Mouse (Mus musculus): Measurements from ENCODE around the gene Rnf113a2. TPM values are rescaled to one million over a fixed set of nuclear protein-coding genes. Genes with fewer than 3 reads are reported as not detected.

Gene Rnf113a2
- total RNA-seq, 2 experiments from 2014 or later, result 11.1 to 13.0 TPM

DNA sequence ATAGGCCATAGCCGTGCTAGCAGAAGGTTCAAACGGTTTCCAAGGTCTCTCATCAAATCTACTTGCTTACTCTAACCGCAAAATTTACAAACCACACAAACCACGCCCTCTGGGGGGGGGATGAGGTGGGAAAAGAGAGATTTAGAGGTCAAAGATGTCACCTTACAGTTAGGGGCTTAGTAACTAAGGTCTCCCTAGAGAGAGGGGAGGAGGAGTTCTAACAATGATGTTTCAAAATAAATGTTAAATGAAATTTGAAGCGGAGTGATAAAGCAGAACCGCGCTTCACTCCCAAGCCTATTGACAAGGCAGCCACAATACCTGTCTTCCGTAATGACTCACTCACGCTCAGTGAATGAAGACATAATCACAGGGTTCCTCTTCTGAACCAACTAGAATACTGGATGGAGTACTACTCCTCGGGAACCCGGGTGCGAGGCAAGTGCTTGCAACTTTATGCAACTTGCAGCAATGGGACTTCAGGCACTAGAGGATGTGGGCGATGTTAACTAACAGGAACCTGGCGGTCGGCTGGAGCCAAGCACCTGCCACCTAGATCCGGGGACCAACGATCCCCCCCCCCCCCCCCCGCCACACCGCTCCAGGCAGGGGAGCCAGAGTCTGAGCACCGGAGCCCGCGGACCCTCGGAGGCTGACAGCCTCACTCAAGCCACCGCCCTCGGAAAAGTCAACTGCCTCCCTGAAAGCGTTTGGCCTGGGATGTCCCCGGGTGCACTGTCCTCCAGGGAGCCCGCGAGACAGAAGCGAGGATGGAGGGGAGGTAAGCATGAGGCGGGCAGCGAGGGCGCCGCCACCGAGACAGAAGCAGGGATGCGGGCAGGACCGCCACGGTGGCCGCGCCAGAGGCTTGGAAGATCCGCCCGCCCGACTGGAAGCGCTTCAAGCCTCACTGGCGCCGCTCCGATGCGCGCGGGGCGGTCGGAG, 8.8 kb upstream of the Rnf113a2 start:
- DNase-seq (ENCODE audit: low spot score in 2 of 2), result peak; percentile 4 to 18

DNA sequence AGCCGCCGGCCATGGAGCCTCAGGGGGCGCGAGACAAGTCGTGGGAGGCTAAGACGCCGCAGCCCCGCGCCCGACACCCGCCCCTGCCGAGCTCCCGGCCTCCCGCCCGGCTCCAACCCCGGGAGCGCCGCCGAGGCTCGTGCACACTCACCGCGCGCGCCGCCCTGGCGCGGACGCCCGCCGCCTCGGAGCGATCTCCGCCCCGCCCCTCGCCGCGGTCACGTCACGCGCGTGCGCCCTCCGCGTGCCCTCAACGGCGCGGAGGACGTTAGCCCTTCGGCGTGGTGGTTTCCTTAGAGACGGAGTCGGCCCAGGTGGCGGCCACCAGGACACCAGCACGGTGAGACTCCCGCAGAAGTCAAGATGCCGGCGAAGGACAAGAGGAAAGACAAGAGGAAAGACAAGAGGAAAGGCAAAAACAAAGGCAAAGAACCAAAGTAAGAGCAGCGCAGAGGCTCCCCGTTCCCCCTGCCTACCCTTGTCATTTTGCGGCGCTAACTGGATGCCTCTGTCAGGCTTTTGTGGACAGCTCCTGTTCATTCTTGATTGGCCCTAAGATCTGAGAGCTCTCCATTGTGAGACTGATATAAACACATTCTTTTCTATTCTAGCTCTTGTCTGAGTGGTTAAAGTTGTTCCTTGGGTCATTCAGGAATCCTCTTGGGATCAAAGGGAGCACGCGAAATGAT, 8.0 kb upstream of the Rnf113a2 start, which contains the start of the genes Entpd5 and Bbof1:
Gene Entpd5, minus strand, starts transcription at position 211 of the 689 bp plus-strand sequence.
Gene Bbof1, plus strand, starts transcription at position 253 of the 689 bp plus-strand sequence.
- DNase-seq (ENCODE audit: low spot score in 2 of 2), result peak; percentile 88 to 95

DNA sequence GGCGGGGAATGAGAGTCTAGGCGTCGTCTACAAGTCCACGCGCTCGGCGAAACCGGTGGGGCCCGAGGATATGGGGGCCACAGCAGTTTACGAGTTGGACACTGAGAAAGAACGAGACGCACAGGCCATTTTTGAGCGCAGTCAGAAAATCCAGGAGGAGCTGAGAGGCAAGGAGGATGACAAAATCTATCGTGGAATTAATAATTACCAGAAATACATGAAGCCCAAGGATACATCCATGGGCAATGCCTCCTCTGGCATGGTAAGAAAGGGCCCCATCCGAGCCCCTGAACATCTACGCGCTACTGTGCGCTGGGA, 568 bp downstream of the Rnf113a2 start:
- DNase-seq (ENCODE audit: low spot score in 2 of 2), result no peak

DNA sequence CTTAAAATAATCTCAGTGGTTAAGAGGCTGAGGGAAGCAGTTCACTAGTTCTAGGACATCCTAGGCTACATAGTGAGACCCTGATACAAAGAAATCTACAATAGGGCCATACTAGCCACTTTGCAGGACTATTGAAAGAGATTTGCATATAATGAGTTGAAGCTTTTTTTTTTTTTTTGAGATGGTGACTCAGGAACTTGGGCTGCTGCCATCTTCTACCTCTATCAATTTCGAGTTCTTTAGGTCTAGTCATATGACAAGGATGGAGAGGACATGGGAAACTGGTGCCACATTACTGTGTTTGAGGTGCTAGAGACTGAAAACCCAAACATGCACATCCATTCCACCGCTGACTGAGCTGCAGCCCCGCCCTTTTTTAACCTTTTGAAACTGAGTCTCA, 7.0 kb downstream of the Rnf113a2 start:
- no peak for DNase-seq (ENCODE audit: low spot score in 2 of 2)

DNA sequence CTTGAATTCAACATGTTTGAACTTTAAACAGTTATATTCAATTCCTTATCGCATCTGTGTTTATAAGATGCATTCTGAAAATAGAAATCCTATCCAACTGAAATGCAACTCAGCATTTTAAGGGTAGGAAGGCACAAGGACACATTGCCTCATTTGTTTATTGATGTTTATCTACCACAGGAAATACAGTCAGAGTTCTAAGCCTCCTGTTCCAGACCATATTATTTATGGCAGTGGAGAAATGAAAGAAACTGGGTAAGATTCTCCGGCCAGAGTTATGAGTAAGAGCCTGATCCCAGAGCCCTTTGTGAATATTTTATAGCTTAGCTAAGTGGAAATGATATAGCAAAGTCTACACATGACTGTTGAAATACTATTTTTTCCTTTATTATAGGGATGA, 12.8 kb downstream of the Rnf113a2 start:
- DNase-seq (ENCODE audit: low spot score in 2 of 2), result no peak

GRCm38 (mm10) chr12:84438697-84439096, 21.7 kb downstream of the Rnf113a2 start:
- no peak for DNase-seq (ENCODE audit: low spot score in 2 of 2)

GRCm38 (mm10) chr12:84442526-84442925, 25.5 kb downstream of the Rnf113a2 start:
- no peak for DNase-seq (ENCODE audit: low spot score in 2 of 2)

- no peak for DNase-seq (ENCODE audit: low spot score in 2 of 2)
Measured at GRCm38 (mm10) chr12:84447386-84447785, 30.4 kb downstream of the Rnf113a2 start.

DNA sequence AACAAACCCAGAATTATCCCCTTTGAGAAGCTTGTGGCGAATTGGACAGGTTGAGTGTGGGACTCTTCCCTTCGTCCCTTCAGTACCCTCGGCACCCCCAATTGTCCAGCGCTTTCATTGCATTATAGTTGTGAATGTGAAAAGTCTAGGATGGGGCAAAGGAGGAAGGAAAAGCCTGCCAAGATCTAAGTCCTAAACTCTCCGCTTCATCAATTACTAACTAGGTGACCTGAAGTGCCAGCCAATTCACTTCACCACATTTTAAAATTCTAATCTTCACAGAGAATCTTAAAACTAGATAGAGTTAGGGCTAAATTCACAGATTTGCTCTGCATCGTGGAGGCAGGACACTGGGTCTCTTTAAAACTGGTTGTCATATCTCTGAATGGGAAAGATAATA, 31.2 kb downstream of the Rnf113a2 start:
- DNase-seq (ENCODE audit: low spot score in 2 of 2), result no peak

DNA sequence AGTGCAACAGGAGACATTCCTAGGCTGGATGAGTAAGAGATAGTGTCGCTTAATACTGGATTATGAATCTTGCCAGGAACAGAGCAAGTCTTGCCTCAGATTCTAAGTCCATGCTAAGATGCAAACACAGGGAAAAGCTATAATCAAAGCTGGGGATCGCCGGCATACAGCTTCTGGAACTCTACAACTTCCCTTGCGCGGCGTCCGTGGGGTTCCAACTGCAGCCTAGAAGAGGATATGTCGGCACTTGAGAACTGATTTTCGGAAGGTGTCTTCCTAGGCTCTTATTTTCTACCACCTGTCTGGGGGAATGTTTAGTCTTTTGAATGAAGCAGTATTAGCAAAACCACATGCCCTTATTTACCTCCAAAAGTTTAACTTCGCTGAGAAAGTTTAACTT, 32.9 kb downstream of the Rnf113a2 start:
- DNase-seq (ENCODE audit: low spot score in 2 of 2), result peak in 1 of 2 experiments; percentile 4

DNA sequence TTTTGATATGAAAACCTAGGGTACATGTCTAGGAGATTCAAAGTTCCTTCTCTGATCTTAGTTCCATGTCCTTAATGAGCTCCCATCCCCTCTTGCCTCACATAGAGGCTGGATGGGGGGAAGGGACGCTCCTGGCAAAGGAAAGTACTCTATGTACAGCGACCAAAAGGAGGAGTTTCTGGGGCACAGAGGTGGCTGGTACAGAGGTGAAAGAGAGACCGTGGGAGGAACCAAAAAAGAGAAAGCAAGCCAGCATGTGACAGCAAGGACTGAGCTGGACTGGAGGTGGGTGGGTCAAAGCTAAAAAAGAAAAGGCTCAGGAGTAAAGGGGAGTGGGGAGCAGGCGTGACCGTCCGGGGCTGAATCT, 33.3 kb downstream of the Rnf113a2 start:
- DNase-seq (ENCODE audit: low spot score in 2 of 2), result peak; percentile 7 to 29

GRCm38 (mm10) chr12:84450718-84451646, 34.0 kb downstream of the Rnf113a2 start, which contains the start of the genes Aldh6a1 and Lin52:
Aldh6a1 (minus strand) TSS chr12:84451004.
Lin52 (plus strand) TSS chr12:84451422.
- DNase-seq (ENCODE audit: low spot score in 2 of 2), result peak; percentile 95

DNA sequence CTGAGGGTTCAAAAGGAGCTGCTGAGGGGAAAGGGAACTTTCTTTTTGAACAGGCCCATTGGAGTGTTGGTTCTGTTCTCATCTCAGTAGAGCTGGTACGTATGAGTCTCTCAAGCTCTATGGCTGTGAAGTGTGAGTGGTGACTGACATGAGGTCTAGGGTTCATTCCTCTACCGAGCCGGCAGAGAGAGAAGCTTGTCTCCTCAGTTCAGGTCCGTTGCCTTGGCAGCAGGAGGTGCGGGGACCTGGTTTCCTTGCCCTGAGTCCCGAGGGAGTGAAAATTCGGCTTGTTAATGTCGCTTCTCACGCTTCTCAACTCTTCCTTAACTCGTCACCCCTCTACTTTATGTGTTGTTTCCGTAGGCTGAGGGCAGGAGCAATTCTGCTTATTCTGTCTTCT, 34.8 kb downstream of the Rnf113a2 start:
- DNase-seq (ENCODE audit: low spot score in 2 of 2), result no peak

DNA sequence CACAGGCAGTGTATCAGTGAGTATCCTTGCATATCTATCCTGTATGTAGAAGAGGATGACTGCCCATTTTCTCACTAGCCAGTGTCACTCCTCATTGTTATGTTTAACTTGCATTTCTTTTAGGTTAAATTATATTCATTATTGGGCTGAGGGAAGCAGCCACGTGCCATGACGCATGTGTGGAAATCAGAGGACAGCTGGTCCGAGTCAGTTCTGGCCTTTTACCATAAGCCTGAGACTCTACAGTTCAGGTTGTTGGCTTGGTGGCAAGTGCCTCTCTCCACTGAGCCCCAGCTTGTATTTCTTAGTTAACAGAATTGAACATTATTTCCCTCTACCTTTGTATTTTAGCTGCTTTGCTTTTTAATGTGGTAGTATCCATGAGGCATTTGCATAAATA, 39.9 kb downstream of the Rnf113a2 start:
- no peak for DNase-seq (ENCODE audit: low spot score in 2 of 2)

GRCm38 (mm10) chr12:84459845-84460244, 42.8 kb downstream of the Rnf113a2 start:
- no peak for DNase-seq (ENCODE audit: low spot score in 2 of 2)

GRCm38 (mm10) chr12:84461416-84461815, 44.4 kb downstream of the Rnf113a2 start:
- DNase-seq (ENCODE audit: low spot score in 2 of 2), result no peak

DNA sequence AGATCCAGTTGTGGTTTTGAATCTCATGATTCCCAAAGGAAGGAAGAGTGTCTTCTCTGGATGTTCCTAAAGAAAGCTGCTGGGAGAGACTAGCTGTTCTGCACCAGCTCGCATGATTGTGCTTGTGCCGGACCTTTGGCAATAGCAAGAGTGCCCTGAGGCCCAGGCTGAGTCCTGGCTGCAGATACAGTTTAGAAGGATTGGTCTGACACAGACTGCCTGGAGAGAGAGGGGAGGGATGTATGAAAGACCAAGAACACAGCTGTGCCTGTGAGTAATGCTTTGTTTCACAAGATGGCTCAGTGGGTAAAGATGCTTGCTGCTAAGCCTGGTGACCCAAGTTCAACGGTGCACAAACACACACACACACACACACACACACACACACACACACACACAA, 45.9 kb downstream of the Rnf113a2 start:
- DNase-seq (ENCODE audit: low spot score in 2 of 2), result no peak
